Mouse (Mus musculus): Measurements from ENCODE around the gene Gm45234. TPM values are rescaled to one million over a fixed set of nuclear protein-coding genes. Genes with fewer than 3 reads are reported as not detected.
A peak's percentile ranks its signal among the peaks of the same experiment; 100 is the strongest.

Gm45234 gene
- polyA plus RNA-seq, 1 experiment from 2014 or later: not detected

GRCm38 (mm10) chr6:124786756-124787420, 31.1 kb upstream of the Gm45234 start:
- H3K9me3 ChIP-seq (replicated peaks): no peaks in the 10 kb centered on the region
- H3K36me3 ChIP-seq: no peaks in the 10 kb centered on the region
- no peak overlapping the region for H3K9ac ChIP-seq
- no peak for ATAC-seq (ENCODE audit: insufficient number of reproducible peaks, low FRiP score)
- no peak overlapping the region for H3K27ac ChIP-seq (ENCODE audit: poor library complexity, severe bottlenecking)
- no peaks in the 10 kb centered on the region for H3K27me3 ChIP-seq (replicated peaks)
- H3K4me1 ChIP-seq (replicated peaks): 0 out of 2 replicates have a peak, but pooled peaks cover 3% of the 10 kb centered on the region
- H3K4me3 ChIP-seq: no peak overlapping the region
- H3K4me2 ChIP-seq: no peak overlapping the region
- 53% methylated on average over 8 of the region's 8 CpGs for WGBS

- peaks cover 12% of the 10 kb centered on the region for H3K4me1 ChIP-seq (replicated peaks)
- no peaks in the 10 kb centered on the region for H3K36me3 ChIP-seq
- H3K27me3 ChIP-seq (replicated peaks): peaks cover 26% of the 10 kb centered on the region
- H3K27ac ChIP-seq (ENCODE audit: poor library complexity, severe bottlenecking): no peak overlapping the region
- H3K4me3 ChIP-seq: no peak overlapping the region
- 18% methylated on average over 6 of the region's 6 CpGs for WGBS
- H3K9me3 ChIP-seq (replicated peaks): no peaks in the 10 kb centered on the region
- H3K9ac ChIP-seq: no peak overlapping the region
- peak overlapping the region; percentile 38 for H3K4me2 ChIP-seq
- peak; percentile 30; the same call in 1 of the 2 replicates for ATAC-seq (ENCODE audit: insufficient number of reproducible peaks, low FRiP score)
Observed at GRCm38 (mm10) chr6:124782436-124782835, 26.6 kb upstream of the Gm45234 start.

GRCm38 (mm10) chr6:124780917-124781316, 25.1 kb upstream of the Gm45234 start:
- no peak overlapping the region for H3K9ac ChIP-seq
- H3K9me3 ChIP-seq (replicated peaks): 0 out of 2 replicates have a peak, but pooled peaks cover 2% of the 10 kb centered on the region
- 80% methylated on average over 7 of the region's 7 CpGs for WGBS
- no peaks in the 10 kb centered on the region for H3K36me3 ChIP-seq
- peaks cover 12% of the 10 kb centered on the region for H3K4me1 ChIP-seq (replicated peaks)
- ATAC-seq (ENCODE audit: insufficient number of reproducible peaks, low FRiP score): no peak
- no peak overlapping the region for H3K4me2 ChIP-seq
- H3K27ac ChIP-seq (ENCODE audit: poor library complexity, severe bottlenecking): no peak overlapping the region
- no peak overlapping the region for H3K4me3 ChIP-seq
- peaks cover 26% of the 10 kb centered on the region for H3K27me3 ChIP-seq (replicated peaks)

GRCm38 (mm10) chr6:124779984-124780416, 24.2 kb upstream of the Gm45234 start:
- H3K4me3 ChIP-seq: peak overlapping the region; percentile 43
- H3K9ac ChIP-seq: peak overlapping the region; percentile 51; the same call in 1 of the 2 replicates
- H3K9me3 ChIP-seq (replicated peaks): 0 out of 2 replicates have a peak, but pooled peaks cover 2% of the 10 kb centered on the region
- WGBS: 5% methylated on average over 10 of the region's 10 CpGs
- no peaks in the 10 kb centered on the region for H3K36me3 ChIP-seq
- H3K4me2 ChIP-seq: peak overlapping the region; percentile 86
- H3K4me1 ChIP-seq (replicated peaks): peaks cover 12% of the 10 kb centered on the region
- no peak for ATAC-seq (ENCODE audit: insufficient number of reproducible peaks, low FRiP score)
- H3K27me3 ChIP-seq (replicated peaks): peaks cover 26% of the 10 kb centered on the region
- no peak overlapping the region for H3K27ac ChIP-seq (ENCODE audit: poor library complexity, severe bottlenecking)

- peak within 1 kb of the TSS; percentile 43 for H3K4me3 ChIP-seq
- H3K4me1 ChIP-seq (replicated peaks): peaks cover 12% of the 10 kb centered on the region
- 0 out of 2 replicates have a peak, but pooled peaks have one; percentile 40 for ATAC-seq (ENCODE audit: insufficient number of reproducible peaks, low FRiP score)
- WGBS: 2% methylated on average over 23 of the region's 23 CpGs
- peaks cover 26% of the 10 kb centered on the region for H3K27me3 ChIP-seq (replicated peaks)
- no peak within 1 kb of the TSS for H3K27ac ChIP-seq (ENCODE audit: poor library complexity, severe bottlenecking)
- peak within 1 kb of the TSS; percentile 86 for H3K4me2 ChIP-seq
- H3K9me3 ChIP-seq (replicated peaks): 0 out of 2 replicates have a peak, but pooled peaks cover 2% of the 10 kb centered on the region
- no peaks in the 10 kb centered on the region for H3K36me3 ChIP-seq
- peak within 1 kb of the TSS; percentile 51 for H3K9ac ChIP-seq
Observed at GRCm38 (mm10) chr6:124779222-124779983, 23.6 kb upstream of the Gm45234 start, which contains the start of gene Lrrc23. TSS of gene Lrrc23 (minus strand) at chr6:124779727.

GRCm38 (mm10) chr6:124770511-124770910, 14.7 kb upstream of the Gm45234 start:
- H3K27ac ChIP-seq (ENCODE audit: poor library complexity, severe bottlenecking): no peak overlapping the region
- H3K9ac ChIP-seq: no peak overlapping the region

GRCm38 (mm10) chr6:124770013-124770412, 14.2 kb upstream of the Gm45234 start:
- Histone ChIP-seq H3K27ac (ENCODE audit: poor library complexity, severe bottlenecking) (0 out of 2 replicates have a peak overlapping the region, but pooled peaks have one; percentile 18), H3K4me2 (peak overlapping the region; percentile 81), H3K9me3 (replicated peaks) (no peaks in the 10 kb centered on the region), H3K4me1 (replicated peaks) (peaks cover 26% of the 10 kb centered on the region), H3K9ac (peak overlapping the region; percentile 66), H3K36me3 (no peaks in the 10 kb centered on the region), H3K4me3 (peak overlapping the region; percentile 53), H3K27me3 (replicated peaks) (peaks cover 33% of the 10 kb centered on the region)
- WGBS: 24% methylated on average over 7 of the region's 7 CpGs
- no peak for ATAC-seq (ENCODE audit: insufficient number of reproducible peaks, low FRiP score)

More at GRCm38 (mm10) chr6:124770511-124770910, 14.7 kb upstream of the Gm45234 start:
- ATAC-seq (ENCODE audit: insufficient number of reproducible peaks, low FRiP score): no peak
- Histone ChIP-seq H3K4me1 (replicated peaks) (peaks cover 26% of the 10 kb centered on the region), H3K27me3 (replicated peaks) (peaks cover 29% of the 10 kb centered on the region), H3K4me2 (peak overlapping the region; percentile 81; the same call in 1 of the 2 replicates), H3K9me3 (replicated peaks) (no peaks in the 10 kb centered on the region), H3K36me3 (no peaks in the 10 kb centered on the region), H3K4me3 (no peak overlapping the region)
- WGBS: 70% methylated on average over 15 of the region's 15 CpGs

GRCm38 (mm10) chr6:124769101-124769765, 13.4 kb upstream of the Gm45234 start, which contains the start of gene Eno2:
TSS of gene Eno2 (minus strand) at chr6:124769673.
- Histone ChIP-seq H3K27ac (ENCODE audit: poor library complexity, severe bottlenecking) (peak within 1 kb of the TSS; percentile 18; the same call in 1 of the 2 replicates), H3K36me3 (no peaks in the 10 kb centered on the region), H3K4me2 (peak within 1 kb of the TSS; percentile 81), H3K9me3 (replicated peaks) (no peaks in the 10 kb centered on the region), H3K4me3 (peak within 1 kb of the TSS; percentile 53), H3K4me1 (replicated peaks) (peaks cover 26% of the 10 kb centered on the region), H3K27me3 (replicated peaks) (peaks cover 33% of the 10 kb centered on the region), H3K9ac (peak within 1 kb of the TSS; percentile 66)
- ATAC-seq (ENCODE audit: insufficient number of reproducible peaks, low FRiP score): peak; percentile 75
- WGBS: under 1% methylated on average over 52 of the region's 54 CpGs

- 7% methylated on average over 9 of the region's 9 CpGs for WGBS
- Histone ChIP-seq H3K9me3 (replicated peaks) (no peaks in the 10 kb centered on the region), H3K27ac (ENCODE audit: poor library complexity, severe bottlenecking) (no peak overlapping the region), H3K36me3 (no peaks in the 10 kb centered on the region), H3K9ac (peak overlapping the region; percentile 66), H3K4me2 (peak overlapping the region; percentile 81), H3K27me3 (replicated peaks) (peaks cover 38% of the 10 kb centered on the region), H3K4me3 (peak overlapping the region; percentile 53), H3K4me1 (replicated peaks) (peaks cover 26% of the 10 kb centered on the region)
- 0 out of 2 replicates have a peak, but pooled peaks have one; percentile 1 for ATAC-seq (ENCODE audit: insufficient number of reproducible peaks, low FRiP score)
Observed at GRCm38 (mm10) chr6:124768704-124769044, 12.9 kb upstream of the Gm45234 start.

GRCm38 (mm10) chr6:124767920-124768703, 12.3 kb upstream of the Gm45234 start:
- 20% methylated on average over 19 of the region's 19 CpGs for WGBS
- H3K4me3 ChIP-seq: peak overlapping the region; percentile 53
- peak; percentile 31; the same call in 1 of the 2 replicates for ATAC-seq (ENCODE audit: insufficient number of reproducible peaks, low FRiP score)
- H3K9me3 ChIP-seq (replicated peaks): no peaks in the 10 kb centered on the region
- H3K36me3 ChIP-seq: no peaks in the 10 kb centered on the region
- H3K4me1 ChIP-seq (replicated peaks): peaks cover 26% of the 10 kb centered on the region
- H3K4me2 ChIP-seq: peak overlapping the region; percentile 81
- peak overlapping the region; percentile 66; the same call in 1 of the 2 replicates for H3K9ac ChIP-seq
- H3K27me3 ChIP-seq (replicated peaks): peaks cover 38% of the 10 kb centered on the region
- no peak overlapping the region for H3K27ac ChIP-seq (ENCODE audit: poor library complexity, severe bottlenecking)
